Mouse (Mus musculus) adrenal gland, postnatal 25 days (tissue): ENCODE data around the gene Mov10l1. TPM values are rescaled to one million over a fixed set of nuclear protein-coding genes. Genes with fewer than 3 reads are reported as not detected.

Experiments
- DNase-seq: peaks from one replicate; pipeline ENCODE4 v3.0.0; 2021; ENCODE audit warnings: mixed read lengths
- long read RNA-seq: library from polyadenylated mRNA; stranded (forward); transcript quantifications from one replicate; pipeline ENCODE4 v2.0.0, GENCODE M21; 2021
- total RNA-seq: library from RNA; stranded (reverse); gene quantifications from 2 replicates; pipeline ENCODE4 v1.2.3, GENCODE M21; 2021

Mov10l1 gene
- not detected in 2 replicates for total RNA-seq
- long read RNA-seq, result 0 reads

DNA sequence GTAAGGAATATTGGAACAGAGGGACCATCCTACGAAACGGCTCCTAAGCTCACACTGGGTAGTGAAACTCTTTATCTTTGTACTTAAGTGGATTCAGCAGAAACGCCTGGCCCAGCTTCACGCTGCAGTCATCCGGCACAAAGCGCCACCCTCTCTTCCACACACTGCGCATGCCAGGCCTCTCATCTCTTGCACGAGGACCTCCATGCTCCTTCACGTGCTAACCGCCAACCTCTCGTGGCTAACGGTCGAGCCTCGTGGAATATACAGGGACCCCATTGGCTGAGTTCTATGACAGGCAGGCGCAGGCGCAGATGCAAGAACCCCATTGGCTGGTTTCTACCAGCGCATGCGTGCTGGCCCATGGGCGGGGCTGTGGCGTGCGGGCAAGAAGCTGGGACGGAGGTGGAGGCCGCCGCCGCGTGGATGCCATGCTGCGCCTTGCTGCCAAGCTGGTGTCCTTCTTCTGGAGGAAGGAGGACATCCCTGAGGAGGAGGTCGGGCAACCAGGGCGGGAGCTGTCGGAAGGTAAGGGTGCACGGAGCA, at the start of gene Mov10l1:
TSS of gene Mov10l1 (plus strand) at position 376 of the 546 bp plus-strand sequence.
- no peak for DNase-seq

DNA sequence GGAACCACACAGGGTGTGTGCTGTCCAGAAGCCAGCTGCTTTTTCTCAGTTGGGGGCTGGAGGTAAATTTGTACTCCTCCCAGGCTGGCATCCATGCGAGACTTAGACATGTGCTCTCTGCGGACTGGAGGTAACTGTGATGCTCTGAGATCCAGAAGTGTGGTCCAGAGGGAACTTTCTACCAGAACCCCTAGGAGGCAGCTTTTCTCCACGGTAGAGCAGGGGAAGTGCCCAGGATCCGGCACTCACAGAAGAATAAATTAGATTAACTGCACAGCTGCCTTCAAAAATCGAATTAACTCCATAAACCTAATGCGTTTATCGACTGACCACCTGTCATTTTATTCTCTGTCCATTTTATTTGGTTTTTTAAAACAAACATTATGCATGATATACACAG, 48.6 kb upstream of the Mov10l1 start:
- no peak for DNase-seq

DNA sequence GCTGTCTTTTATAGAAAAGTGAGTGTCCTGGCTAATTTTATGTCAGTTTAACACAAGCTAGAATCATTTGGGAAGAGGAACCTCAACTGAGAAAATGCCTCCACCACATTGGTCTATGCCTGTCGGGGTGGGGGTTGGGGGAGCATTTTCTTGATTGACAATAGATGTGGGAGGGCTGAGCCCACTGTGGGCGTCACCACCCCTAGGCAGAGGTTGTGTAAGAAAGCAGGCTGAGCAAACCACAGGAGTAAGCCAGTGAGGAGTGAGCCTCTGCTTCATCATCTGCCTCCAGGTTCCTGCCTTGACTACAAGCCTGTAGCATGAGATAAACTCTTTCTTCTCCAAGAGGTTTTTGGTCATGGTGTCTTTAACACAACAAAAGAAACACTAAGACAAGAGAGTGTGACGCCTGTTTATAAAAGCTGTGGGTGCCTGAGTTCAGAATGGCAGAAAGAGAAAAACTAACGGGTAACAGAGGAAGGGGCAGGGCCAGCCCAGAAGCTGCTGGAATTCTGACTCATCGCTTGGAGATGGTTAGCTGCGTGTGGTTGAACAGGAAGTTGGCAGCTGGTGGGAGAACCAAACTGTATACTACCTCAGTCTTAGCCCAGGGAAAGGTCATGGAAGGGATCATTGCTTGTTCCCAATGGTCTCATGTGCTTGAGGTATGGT, 46.0 kb upstream of the Mov10l1 start:
- no peak for DNase-seq

DNA sequence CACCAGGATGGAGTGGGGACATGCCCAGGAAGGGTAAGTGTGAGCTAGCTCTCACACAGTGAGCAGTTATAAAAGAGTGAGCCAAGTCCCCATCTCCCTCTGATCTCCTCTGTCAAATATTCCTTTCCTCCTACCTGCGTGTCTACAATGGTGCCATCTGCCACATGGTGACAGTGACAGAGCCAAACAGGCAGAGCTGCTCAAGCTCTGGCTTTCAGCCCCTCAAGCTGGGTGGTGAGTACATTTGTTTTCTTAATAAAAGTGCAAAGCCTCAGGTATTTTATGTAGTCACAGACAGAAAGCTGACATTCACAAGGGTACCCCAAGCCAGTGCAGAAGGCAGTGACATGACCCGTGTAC, 45.4 kb upstream of the Mov10l1 start:
- DNase-seq, result no peak

DNA sequence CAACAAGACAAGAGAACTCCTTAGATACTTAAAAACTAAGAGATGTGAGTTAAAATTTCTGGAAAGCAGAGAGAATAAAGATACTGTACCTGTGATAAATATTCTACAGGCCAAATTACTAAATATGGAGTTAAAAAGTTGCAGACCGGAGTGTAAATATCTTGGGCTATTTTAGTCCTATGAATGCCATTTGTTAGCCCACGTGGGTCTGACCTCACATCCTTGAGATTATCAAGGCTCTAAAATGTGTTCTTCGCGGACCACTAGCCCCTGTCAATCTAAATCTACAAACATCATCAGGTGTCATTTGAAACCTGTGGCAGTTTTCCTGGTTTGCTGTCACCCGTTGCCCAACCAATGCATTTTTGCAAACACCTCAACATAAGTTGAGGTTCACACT, 39.9 kb upstream of the Mov10l1 start:
- DNase-seq, result no peak

DNA sequence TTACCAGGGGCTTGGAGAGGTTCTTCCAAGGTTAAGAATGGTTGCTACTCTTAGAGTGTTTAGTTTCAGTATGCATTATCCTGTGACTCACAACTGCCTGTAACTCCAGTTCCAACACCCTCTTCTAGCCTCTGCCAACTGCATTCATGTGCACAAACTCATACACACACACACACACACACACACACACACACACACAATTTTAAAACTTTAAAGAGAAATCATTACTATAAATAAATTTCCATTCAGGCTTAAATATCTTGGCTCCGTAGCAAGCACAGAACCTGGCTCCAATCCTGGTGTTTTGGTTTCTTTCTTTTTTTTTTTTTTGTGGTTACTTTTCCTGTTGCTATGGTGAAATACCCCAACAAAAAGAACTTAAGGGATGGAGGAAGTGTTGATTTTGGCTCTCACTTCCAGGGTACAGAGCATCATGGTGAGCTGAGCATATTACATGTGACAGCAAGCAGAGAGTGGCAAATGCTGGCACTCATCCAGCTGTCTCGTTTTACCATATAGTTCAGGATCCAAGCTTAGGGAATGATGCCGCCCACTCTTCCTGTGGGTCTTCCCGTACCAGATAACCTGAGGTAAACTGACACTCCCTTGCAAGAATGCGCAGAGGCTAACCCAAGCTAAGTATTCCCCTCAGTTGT, 38.7 kb upstream of the Mov10l1 start:
- no peak for DNase-seq

DNA sequence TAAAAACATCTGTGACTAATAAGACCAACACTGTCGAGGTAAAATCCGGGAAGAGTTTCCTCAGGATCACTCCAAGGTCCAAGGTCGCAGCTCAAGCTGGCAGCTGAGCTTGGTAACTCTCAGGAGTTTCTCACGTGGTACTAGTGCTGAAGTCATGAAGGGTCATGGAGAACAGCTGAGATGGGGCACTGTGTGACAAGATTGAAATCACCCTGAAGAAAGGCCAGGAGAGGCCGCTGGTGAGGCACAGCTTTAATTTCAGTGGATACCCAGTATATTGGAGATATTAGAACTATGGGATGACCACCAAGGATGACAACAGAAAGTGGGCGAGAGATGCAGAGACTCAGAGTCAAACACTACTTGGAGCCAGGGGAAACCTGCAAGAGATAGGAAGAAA, 35.9 kb upstream of the Mov10l1 start:
- peak; percentile 33 for DNase-seq

DNA sequence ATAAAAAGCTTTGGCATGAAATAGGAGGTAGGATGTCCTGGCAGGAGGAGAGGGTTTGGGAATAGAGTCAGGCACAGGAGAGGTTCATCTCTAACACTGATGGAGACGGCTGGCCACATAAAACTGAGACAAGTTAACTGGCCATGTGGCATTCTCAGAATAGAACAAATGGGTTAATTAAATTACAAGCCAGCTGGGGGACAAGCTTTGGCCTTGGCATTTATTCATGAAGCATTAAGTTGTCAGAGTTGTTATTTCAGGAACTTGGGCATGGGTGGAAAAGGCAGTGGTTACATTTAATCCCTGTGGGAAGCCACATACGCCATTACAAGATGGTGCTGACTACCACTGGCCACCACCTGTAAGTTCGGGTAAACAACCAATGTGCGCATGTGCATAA, 31.5 kb upstream of the Mov10l1 start:
- DNase-seq, result no peak

DNA sequence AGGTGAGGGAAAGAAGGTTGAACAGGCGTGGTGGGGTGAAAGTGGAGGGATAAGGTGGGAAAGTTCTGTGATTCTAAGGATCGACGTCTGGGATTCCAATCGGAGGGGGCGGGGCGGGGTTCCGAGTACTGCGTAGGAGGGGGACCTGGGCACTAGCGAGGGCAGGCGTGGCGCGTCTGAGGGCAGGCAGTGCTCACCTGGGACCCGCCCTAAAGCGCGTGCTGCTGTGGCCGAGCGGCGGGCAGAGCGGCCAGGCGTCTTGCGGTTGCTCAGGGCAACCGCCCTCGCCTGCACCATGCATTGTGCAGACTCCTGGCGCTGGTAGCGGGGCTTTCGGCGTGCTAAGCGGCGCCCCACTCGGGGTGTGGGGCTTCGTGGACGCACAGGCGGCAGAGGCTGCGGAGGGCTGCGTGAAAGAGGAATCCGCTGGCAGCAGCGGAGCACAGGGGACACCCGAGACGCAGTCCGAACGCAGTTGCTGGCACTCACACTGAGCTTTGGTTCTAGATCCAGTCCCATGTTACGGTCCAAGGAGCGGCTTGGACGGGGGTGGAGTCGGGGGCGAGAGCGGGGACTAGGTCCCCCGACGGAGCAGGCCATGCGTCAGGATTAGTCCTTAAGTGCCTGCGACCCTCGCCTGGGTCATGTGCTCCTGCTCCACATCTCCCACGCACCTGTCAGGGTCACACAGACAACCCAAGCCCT, 28.2 kb upstream of the Mov10l1 start, which contains the start of gene Ttll8:
TSS of gene Ttll8 (minus strand) at position 51 of the 705 bp plus-strand sequence.
- peak; percentile 14 for DNase-seq

DNA sequence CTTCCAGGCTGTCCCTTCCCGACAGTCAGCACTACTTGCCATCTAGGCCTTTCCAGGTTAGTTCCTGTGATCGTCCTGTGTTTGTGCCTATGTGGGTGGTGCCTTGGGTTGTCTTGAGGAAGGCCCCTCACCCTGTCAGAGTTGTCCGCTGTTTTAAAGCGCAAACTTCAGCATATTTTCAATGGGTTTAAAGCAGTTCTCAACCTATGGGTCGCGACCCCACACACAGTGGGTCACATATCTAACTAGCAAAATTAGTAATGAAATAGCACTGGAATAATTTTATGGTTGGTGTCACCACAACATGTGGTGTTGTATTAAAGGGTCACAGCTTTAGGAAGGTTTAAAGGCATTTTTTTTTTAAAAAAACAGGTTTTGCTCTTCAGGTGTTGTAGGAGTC, 27.4 kb upstream of the Mov10l1 start:
- DNase-seq, result no peak

DNA sequence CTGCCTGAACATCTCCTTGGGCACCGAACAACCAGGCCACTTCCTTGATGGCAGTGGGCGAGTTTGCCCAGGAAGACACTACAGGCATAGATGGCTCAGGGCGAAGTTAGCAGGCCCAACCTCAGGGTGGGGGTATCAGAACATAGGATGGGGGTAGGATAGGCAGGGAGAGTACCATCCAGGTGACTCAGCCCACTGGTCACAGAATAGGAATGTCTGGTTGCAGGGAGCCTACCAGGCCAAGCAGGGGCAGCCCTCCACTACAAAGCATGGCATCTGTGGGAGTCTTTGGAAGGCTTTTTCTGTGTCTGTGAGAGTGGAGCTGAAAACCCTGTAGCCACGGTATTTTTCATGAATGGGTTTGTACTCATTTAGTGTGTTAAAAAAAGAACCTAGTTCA, 25.2 kb upstream of the Mov10l1 start:
- DNase-seq, result no peak

DNA sequence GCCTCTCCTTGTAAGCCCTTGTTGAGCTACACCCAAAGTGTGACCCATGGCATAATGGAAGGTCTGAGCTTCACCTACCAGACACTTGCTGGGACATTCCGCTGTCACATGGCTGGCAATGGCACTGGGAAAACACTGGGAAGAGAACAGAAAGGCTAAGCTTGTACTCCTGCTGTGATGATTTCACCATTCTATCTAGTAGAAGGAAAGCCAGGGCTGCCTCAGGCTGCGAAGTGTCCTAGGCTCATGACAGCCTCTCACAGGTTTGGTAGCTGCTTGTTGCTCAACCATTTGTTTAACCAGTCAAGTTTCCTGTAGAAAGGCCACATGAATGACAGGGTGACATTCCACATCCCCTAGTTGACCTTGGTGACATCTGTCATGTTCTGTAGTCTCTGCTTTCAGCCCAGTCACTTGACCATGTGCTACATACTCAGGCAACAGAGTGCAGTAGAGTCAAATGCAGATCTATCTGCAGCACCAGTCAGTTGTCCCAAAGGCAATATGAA, 18.6 kb upstream of the Mov10l1 start:
- DNase-seq, result no peak

DNA sequence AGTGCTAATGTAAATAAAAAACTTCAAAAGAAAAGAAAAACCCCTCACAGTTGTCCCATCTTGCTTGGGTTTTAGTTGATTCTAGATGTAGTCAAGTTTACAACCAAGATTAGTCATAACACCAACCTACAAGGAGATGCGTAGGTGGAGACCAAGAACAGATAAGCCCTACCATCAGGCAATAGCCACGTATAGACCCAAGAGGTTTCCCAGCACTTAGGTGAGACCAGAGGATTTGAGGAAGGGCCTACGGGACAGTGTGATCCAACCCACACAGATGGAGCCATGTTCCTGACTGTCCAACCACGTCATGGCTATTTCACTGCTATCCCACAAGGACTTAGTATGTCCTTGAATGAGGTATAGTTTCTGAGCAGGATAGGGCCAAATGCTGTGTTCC, 10.4 kb upstream of the Mov10l1 start:
- DNase-seq, result no peak

DNA sequence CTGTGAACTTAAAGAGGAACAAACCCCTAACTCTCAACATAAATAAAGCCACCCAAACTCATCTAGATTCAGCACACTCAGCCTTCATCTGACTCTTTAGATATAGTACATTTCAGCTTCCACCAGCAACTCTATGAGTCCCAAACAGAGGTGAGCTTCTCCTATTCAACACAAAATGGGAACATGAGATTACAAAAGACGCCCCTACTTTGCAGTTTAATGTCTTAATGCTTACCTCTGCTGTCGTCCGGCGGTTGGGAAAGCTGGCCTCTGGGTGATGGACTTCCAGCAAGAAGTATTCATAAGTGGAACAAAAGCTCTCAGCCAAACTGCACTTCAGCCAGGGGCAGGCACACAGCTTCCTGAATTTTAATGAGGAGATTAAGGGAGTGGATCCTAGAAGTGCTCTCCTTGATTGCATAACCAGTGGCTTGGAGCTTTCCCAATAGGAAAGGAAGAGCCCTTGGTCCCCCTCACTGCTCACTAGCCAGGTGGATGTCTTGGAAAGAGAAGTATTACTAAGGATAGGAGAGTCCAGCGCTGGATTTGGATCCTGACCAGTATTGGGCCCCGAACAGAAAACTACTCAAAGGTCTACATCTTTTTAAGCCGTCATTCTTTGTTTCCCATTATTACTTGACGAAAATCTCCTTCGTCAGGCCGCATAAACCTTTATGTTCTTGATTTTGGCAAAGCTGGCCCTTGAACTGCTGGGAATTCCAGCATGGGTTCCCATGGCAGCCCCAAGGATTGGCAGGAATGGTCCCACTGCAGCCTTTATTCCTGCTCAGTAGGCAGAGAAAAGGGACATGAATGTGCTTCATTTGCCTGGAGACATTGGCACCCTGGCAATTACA, 4.2 kb upstream of the Mov10l1 start, which contains the start of gene Mlc1:
TSS of gene Mlc1 (minus strand) at position 727 of the 857 bp plus-strand sequence.
- no peak for DNase-seq

DNA sequence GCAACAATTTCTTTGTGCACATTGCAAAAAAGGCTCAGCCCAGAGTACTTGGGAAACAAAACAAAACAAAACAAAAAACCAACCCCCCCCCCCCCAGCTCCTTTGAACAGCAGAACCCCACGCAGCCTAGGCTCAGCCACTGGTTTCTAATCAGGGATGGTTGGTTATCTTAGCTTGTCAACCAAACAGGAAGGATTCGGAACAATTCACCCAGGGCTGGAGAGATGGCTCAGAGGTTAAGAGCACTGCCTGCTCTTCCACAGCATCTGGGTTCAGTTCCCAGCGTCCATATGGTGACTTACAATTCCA, 3.6 kb upstream of the Mov10l1 start:
- DNase-seq, result no peak

DNA sequence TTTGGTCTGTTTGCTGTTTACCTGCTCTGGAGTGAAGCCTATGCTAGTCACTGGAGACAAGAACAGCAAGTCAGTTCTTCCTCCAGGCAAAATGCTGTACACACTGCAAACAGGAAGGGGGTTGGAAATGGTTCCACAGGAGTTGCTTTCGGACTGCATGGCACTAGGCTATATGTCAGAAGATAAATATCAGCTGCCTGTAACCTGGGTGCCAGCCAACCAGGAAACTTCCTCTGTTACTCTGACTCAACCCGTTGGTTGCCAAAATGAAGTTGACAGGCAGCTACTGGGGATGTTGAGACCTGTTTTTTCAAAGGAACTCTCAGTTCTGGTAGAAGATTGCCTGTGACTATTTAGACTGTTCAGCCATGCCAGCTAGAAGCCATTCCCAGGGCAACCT, 6.5 kb downstream of the Mov10l1 start:
- DNase-seq, result no peak

DNA sequence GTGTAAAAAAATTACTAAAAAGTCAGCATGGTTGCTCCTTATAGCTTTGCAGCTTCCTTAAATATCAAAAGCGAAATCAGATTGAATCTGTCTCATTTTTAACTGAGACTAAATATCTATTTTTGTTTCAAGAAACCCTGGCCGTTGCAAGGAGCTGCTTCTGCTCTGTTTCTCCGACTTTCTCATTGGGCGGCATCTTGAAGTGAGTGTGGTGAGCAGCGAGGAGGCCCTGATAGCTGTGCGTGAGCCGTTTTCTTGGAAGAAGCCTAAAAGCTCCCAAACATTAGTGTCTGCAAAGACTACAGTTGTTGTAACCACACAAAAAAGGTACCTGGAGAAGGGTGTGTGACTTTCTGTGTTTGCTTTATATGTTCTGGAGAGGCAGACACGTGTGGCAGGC, 15.9 kb downstream of the Mov10l1 start:
- no peak for DNase-seq

DNA sequence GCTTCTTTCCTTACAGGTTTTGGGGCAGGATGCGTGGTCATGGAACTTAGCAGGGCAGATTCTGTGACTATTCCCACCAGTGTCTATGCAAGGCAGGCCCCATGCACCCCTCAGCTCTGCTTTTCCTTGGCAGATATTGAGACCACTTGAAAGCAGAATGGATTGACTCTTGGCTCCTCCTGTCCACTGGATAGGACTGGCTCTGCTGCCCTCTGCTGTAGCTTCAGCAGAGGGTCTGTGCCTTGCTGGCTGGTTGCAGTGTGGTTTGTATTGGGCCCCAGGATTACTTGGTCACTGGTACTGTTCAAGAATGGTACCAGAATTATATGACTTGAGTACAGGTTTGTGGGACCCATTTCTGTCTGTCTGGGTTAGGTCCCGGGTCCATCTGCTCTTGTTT, 16.4 kb downstream of the Mov10l1 start:
- no peak for DNase-seq

DNA sequence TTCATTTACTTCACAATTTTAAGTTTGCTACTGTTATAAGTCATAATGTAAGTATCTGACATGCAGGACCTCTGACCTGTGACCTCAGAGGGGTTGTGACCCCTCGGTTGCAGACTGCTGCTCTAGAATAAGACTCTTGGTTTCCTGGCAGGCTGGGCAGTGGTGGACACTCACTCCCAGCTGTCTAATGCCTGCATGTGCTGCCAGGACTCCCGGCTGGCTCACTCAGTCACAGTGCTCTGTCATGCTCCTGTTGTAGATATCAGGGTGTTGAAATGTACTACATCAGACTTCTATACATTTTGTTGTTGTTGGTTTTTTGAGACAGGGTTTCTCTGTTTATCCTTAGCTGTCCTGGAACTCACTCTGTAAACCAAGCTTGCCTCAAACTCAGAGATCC, 17.7 kb downstream of the Mov10l1 start:
- no peak for DNase-seq

DNA sequence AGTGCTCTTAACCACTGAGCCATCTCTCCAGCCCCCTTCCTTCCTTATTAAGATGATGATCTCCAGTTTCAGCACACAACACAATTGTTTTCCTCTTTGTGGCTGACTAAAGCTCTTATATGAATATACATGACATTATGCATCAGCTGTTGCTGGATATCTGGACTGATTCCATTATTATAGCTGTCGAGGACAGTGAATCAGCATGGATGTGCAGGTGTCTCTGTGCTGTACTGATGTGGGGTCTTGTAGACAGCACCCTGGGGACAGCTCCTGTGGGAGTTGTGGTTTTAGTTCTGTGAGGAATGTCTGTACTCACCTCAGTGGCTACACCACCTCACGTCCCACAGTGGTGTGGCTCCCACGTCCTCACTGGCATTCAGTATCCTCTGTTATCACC, 18.5 kb downstream of the Mov10l1 start:
- no peak for DNase-seq

DNA sequence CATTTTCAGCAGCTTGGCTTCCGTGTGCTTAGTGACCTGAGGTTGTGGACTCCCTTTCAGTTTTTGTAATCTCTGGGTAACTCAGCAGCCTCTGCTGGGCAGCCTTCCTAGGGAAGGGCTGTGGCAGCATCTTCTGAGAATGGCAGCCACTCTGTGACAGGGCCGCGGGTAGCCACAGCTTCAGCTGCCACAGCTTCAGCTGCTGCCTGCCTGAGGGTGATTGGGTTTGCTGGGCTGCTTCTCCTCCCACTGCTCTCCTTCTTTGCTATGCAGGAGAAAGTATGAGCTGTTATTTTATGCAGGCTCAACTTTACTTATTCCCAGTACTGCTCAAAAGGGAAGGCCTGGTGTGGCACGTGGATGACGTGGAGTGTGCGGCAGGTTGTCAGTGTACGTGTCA, 24.3 kb downstream of the Mov10l1 start:
- no peak for DNase-seq

DNA sequence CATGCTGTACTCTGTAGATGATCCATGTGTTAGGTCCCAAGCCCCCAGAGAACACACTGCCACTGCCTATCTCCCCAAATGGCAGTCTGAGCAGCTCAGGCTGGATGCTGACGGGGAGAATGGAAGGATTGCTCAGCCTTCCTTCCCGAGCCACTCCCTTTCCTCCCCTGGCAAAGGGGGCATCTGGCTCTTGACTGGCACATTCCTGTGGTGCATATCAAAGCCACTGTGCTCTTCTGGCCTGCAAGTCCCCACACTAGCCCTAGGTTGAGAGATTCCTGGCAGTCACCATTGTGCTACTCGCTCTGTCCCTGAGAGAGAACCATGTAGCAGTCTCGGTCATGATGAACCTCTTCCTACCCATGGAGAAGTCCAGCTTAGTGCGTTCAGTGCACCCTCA, 25.1 kb downstream of the Mov10l1 start:
- DNase-seq, result no peak
